Mouse (Mus musculus) lung, embryonic 14.5 days (tissue): Measurements from ENCODE around the gene Gk. TPM values are rescaled to one million over a fixed set of nuclear protein-coding genes. Genes with fewer than 3 reads are reported as not detected.

Experiments
- ATAC-seq: fragments of 200-750 bp; cut with Nextera tagmentation; 2 replicates; pipeline ENCODE4 v1.8.0; 2017; ENCODE audit warnings: mild to moderate bottlenecking, moderate TSS enrichment, moderate library complexity; ENCODE audit not compliant: insufficient read depth
- DNase-seq: peaks from one replicate; pipeline ENCODE4 v3.0.0-alpha.2; 2015
- H3K27ac ChIP-seq: fragments of 300-500 bp; sonication (generic); 2 replicates; pipeline ENCODE4 v1.5.1; 2014; ENCODE audit warnings: low read depth, mild to moderate bottlenecking, moderate library complexity
- H3K27me3 ChIP-seq: fragments of 300-500 bp; sonication (generic); 2 replicates; pipeline ENCODE4 v1.6.1; 2014; ENCODE audit warnings: low read length, control low read depth; ENCODE audit not compliant: insufficient read depth
- H3K36me3 ChIP-seq: fragments of 300-500 bp; sonication (generic); 2 replicates; pipeline ENCODE4 v1.6.1; 2014; ENCODE audit warnings: control low read depth; ENCODE audit not compliant: insufficient read depth
- H3K4me1 ChIP-seq: fragments of 300-500 bp; sonication (generic); 2 replicates; pipeline ENCODE4 v1.6.1; 2014; ENCODE audit warnings: antibody characterized with exemption, control low read depth; ENCODE audit not compliant: insufficient read depth
- H3K4me2 ChIP-seq: fragments of 300-500 bp; sonication (generic); 2 replicates; pipeline ENCODE4 v1.6.1; 2014; ENCODE audit warnings: mild to moderate bottlenecking
- H3K4me3 ChIP-seq: fragments of 300-500 bp; sonication (generic); 2 replicates; pipeline ENCODE4 v1.5.1; 2014; ENCODE audit warnings: low read depth, low read length
- H3K9ac ChIP-seq: fragments of 300-500 bp; sonication (generic); 2 replicates; pipeline ENCODE4 v1.6.1; 2014
- H3K9me3 ChIP-seq: fragments of 300-500 bp; sonication (generic); 2 replicates; pipeline ENCODE4 v1.6.1; 2016; ENCODE audit warnings: low read depth, low read length, control low read depth
- CTCF ChIP-seq: IDR thresholded peaks from 2 replicates; pipeline ENCODE4 v1.5.1; 2016; ENCODE audit warnings: antibody characterized with exemption, low read depth
- WGBS: fragments of 180-500 bp; shearing (Covaris S2); extraction: QIAGEN DNeasy Blood & Tissue Kit; methylation state at CpG from one replicate; pipeline ENCODE4 v1.1.7; 2014; 5-methylcytosine and 5-hydroxymethylcytosine counted together
- polyA plus RNA-seq: library from polyadenylated mRNA; unstranded; fragments of >200 nt; fragmentation: Nextera tagmentation; extraction: Ambion mirVana; gene quantifications from 2 replicates; pipeline ENCODE4 v1.2.1, GENCODE M21; 2014

The Gk gene
- polyA plus RNA-seq, 1 experiment from 2014 or later = 11.8 TPM

GRCm38 (mm10) chrX:85771303-85771702 lies 5.3 kb downstream of the Gk start:
- no peak overlapping the region for H3K9ac ChIP-seq
- no peaks in the 10 kb centered on the region for H3K36me3 ChIP-seq
- H3K27me3 ChIP-seq = no peaks in the 10 kb centered on the region
- TF ChIP-seq CTCF = no peak
- H3K27ac ChIP-seq = no peak overlapping the region
- H3K9me3 ChIP-seq = no peaks in the 10 kb centered on the region
- ATAC-seq (no peak), DNase-seq (no peak)
- H3K4me2 ChIP-seq = no peak overlapping the region
- H3K4me3 ChIP-seq = no peak overlapping the region
- 67% methylated on average over 3 of the region's 3 CpGs for WGBS
- no peaks in the 10 kb centered on the region for H3K4me1 ChIP-seq

GRCm38 (mm10) chrX:85770747-85771146 lies 5.9 kb downstream of the Gk start:
- no peaks in the 10 kb centered on the region for H3K4me1 ChIP-seq
- H3K4me2 ChIP-seq = no peak overlapping the region
- no peaks in the 10 kb centered on the region for H3K27me3 ChIP-seq
- no peak overlapping the region for H3K9ac ChIP-seq
- H3K4me3 ChIP-seq = no peak overlapping the region
- H3K9me3 ChIP-seq = no peaks in the 10 kb centered on the region
- H3K36me3 ChIP-seq = no peaks in the 10 kb centered on the region
- WGBS = 83% methylated on average over 3 of the region's 3 CpGs
- ATAC-seq = no peak
- no peak for DNase-seq
- no peak for TF ChIP-seq CTCF
- H3K27ac ChIP-seq = no peak overlapping the region

- WGBS = 53% methylated on average over 2 of the region's 2 CpGs
- TF ChIP-seq CTCF = no peak
- Histone ChIP-seq H3K9ac (no peak overlapping the region), H3K4me3 (no peak overlapping the region), H3K9me3 (no peaks in the 10 kb centered on the region), H3K27ac (no peak overlapping the region), H3K27me3 (no peaks in the 10 kb centered on the region), H3K36me3 (no peaks in the 10 kb centered on the region), H3K4me1 (no peaks in the 10 kb centered on the region), H3K4me2 (no peak overlapping the region)
- DNase-seq = no peak
- ATAC-seq = no peak
Observed at GRCm38 (mm10) chrX:85768578-85768977, 8.0 kb downstream of the Gk start.

GRCm38 (mm10) chrX:85756005-85756404 lies 20.6 kb downstream of the Gk start:
- Histone ChIP-seq H3K27ac (no peak overlapping the region), H3K4me2 (no peak overlapping the region), H3K27me3 (no peaks in the 10 kb centered on the region), H3K4me1 (no peaks in the 10 kb centered on the region), H3K9ac (no peak overlapping the region), H3K36me3 (no peaks in the 10 kb centered on the region), H3K9me3 (no peaks in the 10 kb centered on the region), H3K4me3 (no peak overlapping the region)
- DNase-seq (no peak), ATAC-seq (no peak)
- no peak for TF ChIP-seq CTCF
- WGBS = 39% methylated on average over 3 of the region's 3 CpGs

- no peak overlapping the region for H3K4me3 ChIP-seq
- ATAC-seq = no peak
- H3K27ac ChIP-seq = no peak overlapping the region
- no peaks in the 10 kb centered on the region for H3K9me3 ChIP-seq
- no peaks in the 10 kb centered on the region for H3K4me1 ChIP-seq
- 83% methylated on average over 3 of the region's 3 CpGs for WGBS
- TF ChIP-seq CTCF = no peak
- DNase-seq = no peak
- H3K36me3 ChIP-seq = no peaks in the 10 kb centered on the region
- H3K4me2 ChIP-seq = no peak overlapping the region
- no peak overlapping the region for H3K9ac ChIP-seq
- no peaks in the 10 kb centered on the region for H3K27me3 ChIP-seq
Observed at GRCm38 (mm10) chrX:85743837-85744236, 32.8 kb downstream of the Gk start.

- H3K9ac ChIP-seq = no peak overlapping the region
- no peak overlapping the region for H3K27ac ChIP-seq
- no peak overlapping the region for H3K4me2 ChIP-seq
- 58% methylated on average over 5 of the region's 5 CpGs for WGBS
- TF ChIP-seq CTCF = no peak
- H3K4me1 ChIP-seq = no peaks in the 10 kb centered on the region
- ATAC-seq (no peak), DNase-seq (peak; percentile 7)
- H3K9me3 ChIP-seq = no peaks in the 10 kb centered on the region
- H3K36me3 ChIP-seq = no peaks in the 10 kb centered on the region
- no peaks in the 10 kb centered on the region for H3K27me3 ChIP-seq
- H3K4me3 ChIP-seq = no peak overlapping the region
Observed at GRCm38 (mm10) chrX:85733228-85733627, 43.4 kb downstream of the Gk start.

- Histone ChIP-seq H3K36me3 (no peaks in the 10 kb centered on the region), H3K9me3 (no peaks in the 10 kb centered on the region), H3K9ac (no peak overlapping the region), H3K27ac (no peak overlapping the region), H3K4me1 (no peaks in the 10 kb centered on the region), H3K27me3 (no peaks in the 10 kb centered on the region), H3K4me2 (no peak overlapping the region), H3K4me3 (no peak overlapping the region)
- TF ChIP-seq CTCF = no peak
- 77% methylated on average over 9 of the region's 9 CpGs for WGBS
- DNase-seq (no peak), ATAC-seq (no peak)
Observed at GRCm38 (mm10) chrX:85731133-85731938, 45.3 kb downstream of the Gk start.

GRCm38 (mm10) chrX:85721226-85721625 lies 55.4 kb downstream of the Gk start:
- Histone ChIP-seq H3K27me3 (no peaks in the 10 kb centered on the region), H3K4me1 (no peaks in the 10 kb centered on the region), H3K9ac (no peak overlapping the region), H3K36me3 (no peaks in the 10 kb centered on the region), H3K9me3 (no peaks in the 10 kb centered on the region), H3K27ac (no peak overlapping the region), H3K4me2 (no peak overlapping the region), H3K4me3 (no peak overlapping the region)
- ATAC-seq (no peak), DNase-seq (no peak)
- peak; percentile 61 for TF ChIP-seq CTCF
